Mouse (Mus musculus) spleen, postnatal 0 days (tissue): ENCODE data around the gene Zfp958. TPM values are rescaled to one million over a fixed set of nuclear protein-coding genes. Genes with fewer than 3 reads are reported as not detected.

ENCODE experiments used
- polyA plus RNA-seq: library from polyadenylated mRNA; unstranded; fragments of >200 nt; fragmentation: Nextera tagmentation; extraction: Ambion mirVana; gene quantifications from 2 replicates; pipeline ENCODE4 v1.2.1, GENCODE M21; 2015

The Zfp958 gene
- 5.1 and 7.9 TPM in 2 replicates for polyA plus RNA-seq

DNA sequence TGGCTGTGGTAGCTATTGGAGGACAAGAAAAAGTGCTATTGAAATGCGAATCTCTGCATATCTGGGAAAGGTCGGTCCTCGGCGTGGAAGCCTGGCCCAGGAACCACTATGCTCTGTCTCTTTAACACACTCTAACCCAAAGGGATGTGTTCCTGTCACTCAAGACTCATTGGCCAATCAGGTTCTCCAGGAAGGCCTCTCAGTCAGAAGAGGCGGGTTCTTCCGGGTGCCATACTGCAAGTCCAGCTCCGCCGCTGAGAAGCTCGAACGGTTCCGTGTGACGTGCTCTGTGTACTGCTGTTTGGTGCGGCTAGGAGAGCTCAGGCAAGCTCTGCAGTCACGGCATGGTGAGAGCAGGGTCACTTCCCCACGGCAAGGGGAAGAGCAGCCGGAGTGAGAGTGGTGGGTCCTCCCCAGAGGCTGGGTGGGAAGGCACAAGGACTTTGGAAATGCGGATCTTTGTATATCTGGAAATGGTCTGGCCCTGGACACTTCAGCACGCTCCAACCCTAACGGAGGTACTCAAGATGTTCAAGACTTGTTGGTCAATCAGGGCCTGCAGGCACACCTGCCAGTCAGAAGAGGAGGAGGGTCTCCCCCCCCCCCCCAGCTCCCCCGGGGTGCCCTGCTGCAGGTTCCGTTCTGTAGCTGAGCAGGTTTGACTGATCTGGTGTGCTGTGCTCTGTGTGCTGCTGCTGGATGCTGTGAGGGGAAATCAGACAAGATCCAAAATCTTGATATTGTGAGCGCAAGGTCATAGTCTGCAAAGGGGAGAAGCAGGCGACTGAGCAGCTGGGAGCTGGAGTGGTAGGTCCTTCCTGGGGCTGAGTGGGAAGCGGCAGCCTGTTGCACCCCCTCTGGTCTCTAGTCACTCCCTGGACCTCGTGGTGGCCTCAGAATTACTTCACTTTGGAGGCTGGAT, at the start of gene Zfp958:
TSS of gene Zfp958 (plus strand) at position 236 of the 922 bp plus-strand sequence.

Other genes with a start within 250 kb of the Zfp958 start
- gene Cers4, start 120.1 kb upstream of the Zfp958 start, polyA plus RNA-seq = 7.7 and 9.7 TPM in 2 replicates
- gene Shcbp1, start 166.4 kb downstream of the Zfp958 start, polyA plus RNA-seq = 36.1 and 44.2 TPM in 2 replicates